Mouse (Mus musculus) yolk sac, embryonic 10.5 days (tissue): ENCODE results near the gene Ostc.
A peak's percentile ranks its signal among the peaks of the same experiment; 100 is the strongest.

Experiments
- DNase-seq: peaks from one replicate; pipeline ENCODE4 v3.0.0-alpha.2; 2017; ENCODE audit warnings: low spot score

The Ostc gene

DNA sequence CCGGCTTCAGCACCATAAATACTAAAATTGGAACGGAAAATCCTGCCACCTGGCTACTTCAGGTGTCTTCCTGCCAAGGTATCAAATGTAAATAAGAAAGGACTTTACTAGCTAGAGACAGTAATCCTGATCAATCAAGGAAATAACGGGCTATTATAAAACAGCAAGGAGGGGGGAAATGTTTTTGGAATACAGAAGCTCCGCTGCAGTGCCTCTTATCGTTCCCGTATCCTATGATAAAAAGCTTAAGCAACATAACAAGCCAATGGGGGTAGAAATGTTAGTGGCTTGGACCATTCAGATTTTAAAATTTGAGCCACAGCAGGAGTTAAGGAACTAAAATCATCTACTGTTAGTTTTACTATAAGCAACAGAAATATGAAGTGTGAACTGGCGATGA, 859 bp upstream of the Ostc start:
- DNase-seq = no peak

DNA sequence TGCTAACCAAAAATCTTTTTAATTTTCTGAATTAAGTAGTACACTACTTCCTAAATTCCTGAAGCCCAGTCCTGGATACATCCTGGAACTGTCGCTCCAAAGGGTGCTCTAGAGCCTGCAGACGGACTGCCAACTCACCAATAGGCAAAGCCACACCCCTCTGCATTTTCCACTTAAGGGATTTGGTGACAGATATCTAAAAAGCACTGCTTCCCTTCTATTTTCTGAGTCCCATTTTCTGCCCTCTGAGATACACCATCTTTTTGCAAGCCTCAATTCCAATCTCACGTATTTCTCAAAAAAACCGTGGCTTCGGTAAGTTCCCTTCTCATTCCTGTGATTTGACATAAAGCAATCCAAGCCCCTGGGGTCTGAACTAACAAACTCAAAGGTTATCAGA, 715 bp downstream of the Ostc start:
- DNase-seq = peak; percentile 41

DNA sequence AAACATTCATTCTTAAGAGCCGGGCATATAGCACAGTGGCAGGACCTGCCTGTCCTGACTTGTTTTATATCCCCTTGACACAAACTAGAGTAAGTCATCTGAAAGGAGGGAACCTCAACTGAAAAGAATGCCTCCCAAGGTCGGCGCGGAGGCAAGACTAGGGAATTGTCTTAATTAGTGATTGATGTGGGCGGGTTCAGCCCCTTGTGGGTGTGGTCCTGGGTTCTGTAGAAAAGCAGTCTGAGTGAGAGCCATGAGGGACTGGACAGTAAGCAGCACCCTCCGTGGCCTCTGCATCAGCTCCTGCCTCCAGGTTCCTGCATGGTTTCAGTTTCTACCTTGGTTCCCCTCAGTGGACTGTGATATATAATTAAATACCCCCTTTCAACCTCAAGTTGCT, 7.0 kb downstream of the Ostc start:
- no peak for DNase-seq

DNA sequence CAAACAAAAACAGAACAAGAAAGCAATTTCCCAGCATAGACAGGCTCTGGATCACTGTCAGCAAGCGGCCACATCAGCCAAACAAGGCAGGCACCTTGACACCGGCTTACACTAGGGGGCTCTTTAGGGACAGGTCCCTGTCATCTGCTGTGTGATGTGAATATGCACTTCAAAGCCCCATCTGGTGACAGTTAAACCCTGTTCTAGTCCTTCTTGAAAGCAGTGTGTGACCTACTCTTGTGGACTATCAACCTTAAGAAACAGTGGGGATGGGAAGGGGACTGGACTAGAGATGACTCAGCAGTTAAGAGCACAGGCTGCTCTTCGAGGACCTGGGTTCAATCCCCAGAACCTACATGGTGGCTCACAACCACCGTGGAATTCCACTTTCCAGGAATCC, 11.6 kb downstream of the Ostc start:
- DNase-seq = no peak

DNA sequence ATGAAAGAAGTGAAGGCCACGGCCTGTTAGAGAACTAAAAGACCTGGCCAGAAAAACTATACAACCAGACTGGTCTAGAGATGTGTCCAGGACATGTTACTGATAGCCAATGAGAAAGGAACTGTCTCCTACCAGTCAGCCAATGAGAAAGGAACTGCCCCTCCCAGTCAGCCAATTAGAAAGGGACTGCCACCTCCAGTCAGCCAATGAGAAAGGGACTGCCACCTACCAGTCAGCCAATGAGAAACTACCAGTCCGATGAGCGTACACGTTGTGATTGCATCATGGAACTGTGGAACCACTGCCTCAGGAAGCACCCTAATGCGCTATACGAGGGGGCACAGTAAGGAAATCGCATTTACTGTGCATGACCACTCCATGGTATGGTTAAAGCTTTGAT, 14.5 kb downstream of the Ostc start:
- no peak for DNase-seq

DNA sequence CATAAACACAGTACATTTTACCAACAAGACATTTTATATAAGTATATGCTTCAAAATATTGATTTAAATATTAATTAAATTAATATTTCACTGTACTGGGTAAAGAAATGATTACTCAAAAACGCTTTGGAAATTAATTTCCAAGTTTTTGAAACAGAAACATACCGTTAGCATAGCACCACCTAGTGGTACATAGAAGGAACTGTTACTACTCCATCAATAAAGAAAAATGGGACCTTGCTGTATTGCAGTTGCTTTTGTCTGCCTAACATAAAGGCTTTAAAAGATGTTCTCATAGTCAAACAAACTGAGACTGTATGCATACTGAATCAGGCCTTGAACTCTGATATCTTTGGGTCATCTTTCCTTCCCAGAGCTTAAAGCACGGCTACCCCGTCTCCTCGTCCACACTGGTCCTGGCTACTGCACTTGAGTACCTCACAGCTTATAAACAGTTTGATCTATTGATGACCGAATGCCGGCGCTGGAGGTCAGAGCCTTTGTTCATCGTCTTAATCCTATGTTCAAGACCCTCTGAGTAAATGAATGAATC, 15.1 kb downstream of the Ostc start:
- DNase-seq = no peak

DNA sequence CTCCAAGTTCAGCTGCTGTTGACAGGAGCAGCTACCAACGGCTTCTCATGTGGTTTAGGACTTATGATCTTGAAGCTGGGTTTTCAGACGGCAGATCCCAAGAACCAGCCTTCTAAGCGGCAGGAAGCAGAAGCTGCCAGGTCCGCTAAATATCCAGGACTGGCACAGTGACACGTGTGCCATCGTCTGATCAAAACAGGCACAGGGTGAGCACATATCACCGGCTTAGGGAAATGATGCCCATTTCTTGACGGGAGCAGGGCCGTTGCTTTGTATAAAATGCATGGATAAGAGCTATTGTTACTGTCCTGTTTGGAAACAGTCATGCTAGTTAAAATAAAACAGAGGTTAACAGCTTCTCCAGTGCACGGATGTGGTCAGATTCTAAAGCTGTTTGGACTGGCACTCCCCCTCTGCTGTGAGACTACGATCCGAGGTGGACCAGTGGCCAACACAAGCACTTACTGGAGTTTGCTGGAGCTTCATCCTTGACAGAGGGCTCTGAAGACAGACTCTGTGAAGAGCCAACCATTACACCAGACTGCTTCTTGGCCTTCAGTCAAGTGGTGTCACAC, 17.6 kb downstream of the Ostc start:
- no peak for DNase-seq

DNA sequence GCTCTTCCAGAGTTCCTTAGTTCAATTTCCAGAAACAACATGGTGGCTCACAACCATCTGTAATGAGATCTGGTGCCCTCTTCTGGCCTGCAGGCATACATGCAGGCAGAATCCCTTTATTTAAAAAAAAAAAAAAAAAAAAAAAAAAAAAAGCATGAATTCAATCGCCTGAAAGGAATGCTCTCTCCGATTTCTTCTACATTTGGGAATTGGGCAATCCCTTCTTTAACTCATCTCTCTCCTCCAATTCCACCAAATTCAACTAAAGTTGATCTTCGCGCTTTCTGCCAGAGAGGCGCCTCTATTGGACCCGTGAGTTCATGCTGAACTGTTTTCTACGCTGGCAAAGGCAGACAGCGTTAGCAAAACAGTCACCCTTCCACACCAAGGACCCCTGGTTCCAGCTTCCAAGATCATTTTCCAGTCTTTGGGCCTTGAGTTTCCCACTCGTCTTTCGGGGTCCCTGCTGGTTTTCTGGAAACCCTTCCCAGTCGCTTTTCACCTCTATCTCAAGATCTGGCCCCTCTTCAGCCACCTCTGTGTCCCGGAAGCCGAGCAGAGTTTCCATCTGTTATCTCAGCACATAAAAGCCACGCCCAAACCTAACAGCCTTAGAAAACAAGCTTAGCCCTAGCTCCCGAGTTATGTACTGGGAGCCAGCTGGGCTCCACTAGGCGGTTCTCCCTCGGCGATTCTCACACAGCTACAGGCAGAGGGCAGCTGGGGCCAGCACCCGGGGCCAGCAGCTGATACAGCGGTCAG, 18.2 kb downstream of the Ostc start:
- peak; percentile 76 for DNase-seq

DNA sequence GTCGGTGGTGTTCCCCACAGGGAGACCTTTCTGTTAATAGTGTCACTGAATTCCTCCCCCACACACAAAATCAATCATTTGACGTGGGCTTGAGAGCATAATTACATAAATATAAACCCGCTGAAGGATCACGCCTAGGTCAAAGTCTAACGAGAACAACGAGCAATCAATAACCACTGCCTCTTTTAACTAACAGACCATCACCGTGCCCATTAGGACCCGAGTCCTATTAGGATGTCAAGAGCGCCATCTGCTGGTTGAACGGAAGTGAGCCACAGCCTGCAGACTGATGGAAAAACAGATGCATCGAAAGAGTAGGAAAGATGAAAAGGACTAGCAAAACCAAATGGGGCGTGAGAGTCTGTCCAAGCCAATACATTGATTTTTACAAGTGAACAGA, 19.6 kb downstream of the Ostc start:
- peak; percentile 45 for DNase-seq

DNA sequence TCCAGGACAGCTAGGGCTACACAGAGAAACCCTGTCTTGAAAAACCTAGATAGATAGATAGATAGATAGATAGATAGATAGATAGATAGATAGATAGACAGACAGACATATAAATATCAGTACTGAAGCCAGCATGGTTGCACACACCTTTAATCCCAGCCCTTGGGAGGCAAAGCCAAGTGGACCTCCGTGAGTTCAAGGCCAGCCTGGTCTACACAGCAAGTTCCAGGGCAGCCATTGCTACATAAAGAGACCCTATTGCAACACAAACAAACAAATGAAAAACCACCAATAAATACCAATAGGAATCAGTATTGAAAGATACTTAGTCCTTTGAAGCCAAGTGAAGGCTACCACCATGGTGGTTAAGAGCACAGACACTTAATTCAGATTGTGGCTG, 22.2 kb downstream of the Ostc start:
- DNase-seq = no peak

DNA sequence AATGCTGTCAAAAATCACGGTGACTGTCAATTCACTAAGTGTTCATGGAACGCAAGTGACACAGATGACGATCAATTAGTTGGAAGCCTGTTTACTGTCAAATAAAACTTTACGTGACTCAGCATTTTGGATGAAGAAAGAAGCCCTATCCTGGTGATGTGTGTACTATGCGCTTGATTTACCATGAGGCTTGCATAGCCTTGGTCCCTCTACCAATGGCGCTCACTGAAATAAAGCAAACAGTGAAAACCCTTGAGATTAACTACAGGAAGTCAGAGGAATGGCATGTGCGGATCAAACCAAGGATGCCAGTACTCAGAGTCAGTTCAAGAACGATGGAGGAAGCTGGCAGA, 24.3 kb downstream of the Ostc start:
- no peak for DNase-seq

DNA sequence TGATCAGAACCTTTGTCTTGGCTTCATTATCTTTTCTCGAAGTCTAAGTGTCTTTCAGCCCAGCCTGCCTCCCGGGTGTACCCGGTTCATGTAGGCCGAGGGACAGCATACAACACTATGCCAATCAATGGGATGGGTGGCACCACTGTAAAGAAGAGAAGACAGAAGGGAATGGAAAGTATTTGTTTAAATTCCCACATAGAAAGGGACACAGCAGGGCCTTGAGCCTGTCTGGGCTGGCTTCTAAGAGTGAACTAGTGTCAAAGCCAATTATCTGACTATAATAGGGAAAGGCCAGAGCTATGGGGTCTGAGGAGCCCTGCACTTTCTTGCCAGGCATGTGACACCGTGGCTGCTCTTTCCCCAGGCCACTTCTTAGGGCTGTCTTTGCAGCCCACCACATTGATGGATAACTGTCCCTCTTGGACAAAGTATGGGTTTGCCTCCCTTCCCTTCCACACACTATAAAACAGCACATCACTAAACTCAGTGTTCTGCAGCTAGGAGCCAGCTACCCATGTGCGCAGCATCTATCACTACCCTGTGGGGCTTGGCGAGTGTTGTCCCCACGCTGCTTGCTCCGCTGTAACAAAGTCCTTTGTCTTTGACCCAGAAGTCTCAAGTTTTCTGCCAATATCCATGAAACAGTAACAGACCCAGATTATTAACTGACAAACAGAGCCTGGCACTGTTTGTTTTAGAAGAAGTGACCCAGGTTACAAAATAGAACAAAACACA, 24.8 kb downstream of the Ostc start:
- no peak for DNase-seq

DNA sequence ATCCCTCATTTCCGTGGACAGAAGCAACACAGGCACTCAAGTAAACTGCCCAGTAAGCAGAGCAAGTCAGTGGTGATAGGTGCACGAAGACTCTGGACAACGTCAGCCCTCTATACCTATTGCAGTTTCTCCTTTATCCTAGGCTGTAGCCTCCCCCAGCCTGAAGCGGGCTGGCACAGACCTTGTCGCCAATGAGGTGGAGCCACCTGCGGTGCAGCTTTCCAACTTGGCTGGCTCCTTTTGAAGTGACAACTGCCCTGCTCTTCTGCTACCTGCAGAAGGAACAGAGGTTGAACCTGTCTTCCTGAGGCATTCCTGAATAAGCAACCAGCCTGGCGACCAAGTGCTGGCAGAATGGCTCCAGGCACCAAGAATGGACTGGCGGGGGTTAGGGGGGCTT, 25.4 kb downstream of the Ostc start:
- DNase-seq = no peak

DNA sequence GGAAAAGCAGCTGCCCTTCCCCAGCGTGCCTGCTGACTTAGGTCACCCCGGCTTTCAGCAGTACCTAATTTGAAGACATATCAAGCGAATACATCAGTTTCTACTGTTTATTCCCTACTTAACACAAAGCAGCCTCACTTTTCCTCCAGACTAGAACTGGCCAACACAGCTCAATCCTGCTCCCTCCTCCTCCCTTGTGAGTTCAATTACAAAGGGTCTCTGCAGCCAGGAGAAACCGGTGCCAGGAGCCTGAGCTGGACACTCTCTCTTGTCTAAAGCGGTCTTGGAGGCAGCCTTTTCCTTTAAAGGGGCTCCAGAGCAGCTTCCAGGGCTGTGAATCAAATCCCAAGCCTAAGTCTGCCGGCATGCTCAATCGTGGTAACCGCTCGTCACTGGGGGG, 27.1 kb downstream of the Ostc start:
- DNase-seq = no peak

DNA sequence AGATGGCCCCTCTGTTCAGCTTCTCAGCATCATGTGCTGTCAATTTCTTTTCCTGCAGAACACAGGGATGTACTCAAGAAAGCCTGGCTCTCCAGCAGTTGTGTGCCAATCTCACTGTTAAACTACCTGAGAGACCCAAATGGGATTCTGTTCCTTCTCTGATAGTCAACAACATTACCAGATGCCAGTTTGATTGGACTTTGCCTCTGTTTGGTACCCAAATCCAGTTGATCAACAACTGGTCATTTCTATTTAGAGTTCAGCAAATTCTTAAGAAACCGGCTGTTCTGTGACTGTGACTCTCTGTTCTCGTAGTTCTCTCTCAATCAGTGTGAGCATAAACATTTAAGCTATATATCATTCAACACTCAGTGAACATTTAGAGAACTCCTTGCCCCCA, 28.0 kb downstream of the Ostc start:
- no peak for DNase-seq

DNA sequence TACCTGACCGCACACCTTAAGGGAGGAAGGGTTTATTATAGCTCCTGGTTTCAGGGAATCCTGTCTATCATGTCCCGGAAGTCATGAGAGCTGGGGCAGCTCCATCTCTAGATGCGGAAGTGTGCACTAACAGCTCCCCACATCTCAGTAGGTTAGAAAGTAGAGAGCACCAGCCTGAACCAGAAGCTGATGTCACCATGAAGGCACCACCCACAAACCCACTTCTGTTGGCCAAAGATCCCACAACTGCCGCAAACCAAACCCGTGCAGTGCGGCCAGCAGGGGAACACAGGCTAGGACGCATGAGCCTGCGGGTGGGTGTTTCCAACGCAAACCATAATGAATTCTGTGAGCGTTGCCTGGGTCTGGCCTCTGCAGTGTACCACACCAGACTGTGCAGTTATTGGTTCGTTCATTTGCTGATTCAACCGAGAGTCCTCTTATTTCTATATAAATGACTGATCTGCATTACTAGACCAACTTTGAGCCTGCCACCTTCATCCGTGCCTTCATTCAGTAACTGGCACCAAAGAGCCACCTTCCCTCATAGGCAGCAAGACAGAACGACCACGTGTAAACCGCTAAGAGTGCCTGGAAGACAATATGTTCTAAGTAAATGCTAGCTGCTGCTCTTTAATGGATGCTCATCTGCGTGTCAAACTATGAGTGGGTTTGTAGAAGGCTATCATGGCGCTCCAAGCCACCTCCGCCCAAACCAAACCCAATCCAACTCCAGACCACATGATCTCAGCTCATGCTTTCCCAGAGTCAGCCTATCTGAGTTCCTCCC, 31.4 kb downstream of the Ostc start:
- DNase-seq = no peak

DNA sequence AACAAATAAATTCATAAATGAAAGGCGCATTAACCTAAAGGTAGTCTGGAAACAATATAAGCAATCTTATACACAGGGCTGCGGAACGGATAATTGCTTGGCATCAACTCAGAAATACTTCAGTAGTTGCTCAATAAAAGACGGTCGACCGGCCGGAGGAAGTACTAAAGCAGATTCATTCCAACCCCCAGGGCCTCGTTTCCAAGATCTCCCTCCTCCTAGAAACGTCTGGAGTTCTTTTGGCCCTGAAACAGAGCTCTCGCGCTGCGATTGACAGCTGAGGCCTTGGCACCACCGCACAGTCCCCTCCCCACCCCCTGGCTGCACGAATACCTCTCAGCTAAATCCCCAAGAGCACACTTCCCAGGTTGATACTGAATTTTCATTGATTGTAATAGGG, 38.0 kb downstream of the Ostc start:
- no peak for DNase-seq

DNA sequence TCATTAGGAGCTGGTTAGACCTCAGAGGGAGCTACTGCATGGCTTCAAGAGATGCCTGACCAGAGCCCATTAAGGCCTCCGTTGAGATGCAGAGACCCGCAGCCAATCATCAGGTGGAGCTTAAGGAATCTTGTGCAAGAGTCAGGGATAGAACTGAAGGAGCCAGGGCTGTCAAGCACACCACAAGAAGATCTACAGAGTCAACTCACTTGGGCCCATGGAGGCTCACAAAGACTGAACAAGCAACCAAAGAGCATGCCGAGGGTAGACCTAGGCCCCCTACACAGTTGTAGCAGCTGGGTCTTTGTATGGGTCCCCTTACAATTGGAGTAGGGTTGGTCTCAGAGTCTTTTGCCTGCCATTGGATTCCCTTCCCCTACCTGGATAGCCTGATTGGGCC, 46.7 kb downstream of the Ostc start:
- no peak for DNase-seq

DNA sequence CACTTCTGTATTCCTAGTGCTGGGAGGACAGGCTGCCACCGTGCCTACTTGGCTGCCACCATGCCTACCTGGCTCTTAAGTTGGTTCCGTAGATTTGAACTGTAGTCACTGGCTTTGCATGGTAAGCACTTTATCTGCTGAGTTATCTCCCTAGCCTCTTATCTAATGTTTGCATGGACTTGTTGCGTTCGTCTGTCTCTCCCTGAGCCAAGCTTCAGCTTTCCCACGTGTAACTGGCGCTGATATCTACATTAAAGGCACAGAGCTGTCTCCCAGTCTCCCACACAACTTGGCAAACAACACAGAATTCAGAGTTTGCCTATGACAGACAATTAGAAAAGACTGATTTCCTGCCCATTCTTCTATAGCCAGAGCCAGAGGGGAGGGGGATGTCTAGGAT, 48.6 kb downstream of the Ostc start:
- no peak for DNase-seq

DNA sequence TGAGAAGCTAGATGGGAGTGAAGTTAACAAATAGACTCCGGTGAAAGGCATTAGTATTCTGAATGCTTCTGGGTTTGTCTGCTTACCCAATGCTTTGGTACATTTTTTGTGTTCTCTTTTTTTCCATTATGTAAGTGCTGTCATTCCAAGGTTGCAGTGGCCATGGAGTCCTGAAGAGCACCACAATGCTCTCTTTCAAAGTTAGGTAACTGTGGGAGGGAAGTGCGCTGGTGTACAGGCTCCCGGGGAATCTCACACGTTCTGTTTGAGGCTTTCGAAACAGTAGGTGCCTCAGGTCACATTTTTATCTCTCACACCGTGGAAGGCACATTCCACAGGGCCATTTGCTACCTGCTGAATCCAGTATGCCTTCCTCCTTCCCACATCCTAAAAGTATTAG, 59.7 kb downstream of the Ostc start:
- no peak for DNase-seq

DNA sequence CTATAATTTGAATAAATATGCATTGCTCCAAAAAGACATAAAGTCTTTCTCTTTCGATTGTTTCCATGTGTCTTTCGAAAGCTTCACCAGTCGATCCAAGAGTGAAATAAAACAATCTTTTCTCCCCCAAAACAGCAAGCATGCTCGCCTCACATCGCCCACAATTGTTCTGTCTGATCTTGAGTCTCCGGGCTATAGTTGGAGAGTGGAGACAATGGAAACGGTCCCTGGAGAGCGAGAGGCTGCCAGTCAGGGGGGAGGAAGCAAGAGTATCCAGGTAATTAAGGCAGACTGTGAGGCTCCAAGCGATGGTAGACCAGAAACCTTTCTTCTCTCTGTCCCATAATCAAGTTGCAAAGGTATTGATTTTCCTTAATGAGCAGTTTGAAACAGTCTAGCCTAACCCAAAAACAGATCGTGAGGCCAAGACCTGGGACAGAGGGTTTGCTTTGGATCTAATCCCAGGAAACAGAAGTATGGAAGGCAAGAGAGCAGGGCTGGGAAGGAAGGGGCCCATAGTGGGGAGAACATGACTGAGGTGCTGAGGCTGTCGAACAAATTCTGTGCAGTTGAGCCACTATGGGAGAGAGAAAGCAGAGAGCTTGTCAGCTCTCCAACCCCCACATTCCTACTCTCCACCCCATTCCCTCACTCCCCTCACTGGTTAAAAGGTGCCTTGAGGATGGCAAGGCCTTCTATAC, 63.0 kb downstream of the Ostc start:
- DNase-seq = no peak
